Mouse (Mus musculus) kidney, adult 2 months (tissue): ENCODE measurements around the gene Qsox1. TPM values are rescaled to one million over a fixed set of nuclear protein-coding genes. Genes with fewer than 3 reads are reported as not detected.
A peak's percentile ranks its signal among the peaks of the same experiment; 100 is the strongest.

Experiments used
- DNase-seq: peaks from one replicate; pipeline ENCODE4 v3.0.0; 2021
- H3K27ac ChIP-seq: fragments of 200-500 bp; 2 replicates; pipeline ENCODE4 v1.5.1; 2012; ENCODE audit warnings: low read depth, low read length, control low read depth, inconsistent platforms; ENCODE audit not compliant: insufficient read depth
- H3K27me3 ChIP-seq: fragments of 200-500 bp; replicated peaks from 2 replicates; pipeline ENCODE4 v1.6.1; 2012; ENCODE audit warnings: mild to moderate bottlenecking, moderate library complexity, low read length, inconsistent platforms; ENCODE audit not compliant: control insufficient read depth, insufficient read depth
- H3K36me3 ChIP-seq: fragments of 200-500 bp; 2 replicates; pipeline ENCODE4 v1.6.1; 2012; ENCODE audit warnings: mild to moderate bottlenecking, moderate library complexity, low read length, inconsistent platforms; ENCODE audit not compliant: control insufficient read depth, insufficient read depth
- H3K4me1 ChIP-seq: fragments of 200-500 bp; 2 replicates; pipeline ENCODE4 v1.6.1; 2011; ENCODE audit warnings: low read length; ENCODE audit not compliant: control insufficient read depth, insufficient read depth
- H3K4me3 ChIP-seq: fragments of 200-500 bp; 2 replicates; pipeline ENCODE4 v1.5.1; 2011; ENCODE audit warnings: mild to moderate bottlenecking, low read depth, low read length, control low read depth; ENCODE audit not compliant: insufficient read depth
- CTCF ChIP-seq: fragments of 200-500 bp; conservative IDR thresholded peaks from 2 replicates; pipeline ENCODE4 v1.5.1; 2011; ENCODE audit warnings: low read depth, mild to moderate bottlenecking, control low read depth, low read length, moderate library complexity, mixed read lengths; ENCODE audit not compliant: insufficient read depth, insufficient read length
- POLR2A ChIP-seq: fragments of 200-500 bp; IDR thresholded peaks from one replicate; pipeline ENCODE4 v1.6.1; 2011; ENCODE audit warnings: low read depth, low read length, control low read depth
- WGBS: fragments of 180-500 bp; shearing (Covaris S2); methylation state at CpG from one replicate; pipeline ENCODE4 v1.1.7; 2018; 5-methylcytosine and 5-hydroxymethylcytosine counted together
- polyA plus RNA-seq: library from polyadenylated mRNA; depleted of rRNA; stranded (reverse); fragments of >200 nt; gene quantifications from 2 replicates; pipeline ENCODE4 v1.2.3, GENCODE M21; 2012

The Qsox1 gene
- polyA plus RNA-seq, 1 experiment = 30.6 TPM

DNA sequence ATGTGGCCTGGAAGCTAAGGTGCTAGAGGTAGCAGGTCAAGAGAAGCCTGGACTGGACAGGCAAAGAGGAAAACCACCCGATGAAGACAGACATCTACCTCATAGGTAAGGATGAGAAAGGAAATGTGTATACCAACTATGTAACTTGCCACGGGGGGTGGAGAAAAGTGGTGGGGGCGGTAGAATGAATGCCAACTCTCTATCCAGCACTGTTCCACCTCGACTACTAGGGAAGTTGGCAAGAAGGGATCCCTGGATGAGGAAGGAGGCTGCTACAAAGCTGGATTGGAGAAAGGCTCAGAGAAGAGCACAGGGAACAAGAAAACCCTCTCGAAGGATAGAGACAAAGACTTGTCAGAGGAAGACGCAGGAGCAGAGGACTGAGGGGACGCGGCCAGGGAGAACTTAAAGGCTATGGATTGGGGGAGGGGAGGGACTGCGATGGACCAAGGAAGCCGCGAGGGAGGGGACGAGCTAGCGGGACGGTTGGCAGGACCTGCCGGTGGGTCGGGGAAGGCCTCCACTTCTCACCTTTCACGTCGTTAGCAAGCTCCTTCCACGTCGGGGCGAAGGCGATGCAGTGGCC is 601 bp downstream of the Qsox1 start:
- Histone ChIP-seq H3K27ac (no peak overlapping the region), H3K27me3 (no peaks in the 10 kb centered on the region), H3K4me1 (peaks cover 8% of the 10 kb centered on the region), H3K36me3 (no peaks in the 10 kb centered on the region), H3K4me3 (peak overlapping the region; percentile 65)
- TF ChIP-seq CTCF (no peak), POLR2A (no peak)
- WGBS = 3% methylated on average over 22 of the region's 22 CpGs
- peak; percentile 5 for DNase-seq

DNA sequence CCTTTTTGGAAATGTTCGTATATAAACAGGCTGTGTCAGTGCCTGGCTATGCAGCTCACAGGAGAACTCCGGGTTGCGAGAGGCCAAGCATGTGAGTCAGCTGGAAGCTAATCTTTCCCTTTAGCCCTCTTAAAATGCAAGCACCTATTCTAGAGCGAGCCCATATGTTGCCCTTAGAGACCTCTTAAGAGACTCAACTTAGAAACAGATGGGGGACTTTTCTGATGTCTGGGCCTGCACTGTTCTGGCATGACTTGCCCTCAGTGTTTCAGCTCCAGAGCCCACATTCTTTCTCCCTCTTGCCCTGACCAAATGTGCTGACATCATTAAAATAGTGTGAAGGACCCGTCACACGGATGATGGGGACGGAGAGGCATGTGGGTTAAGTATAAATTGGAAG is 2.1 kb downstream of the Qsox1 start:
- no peak for DNase-seq

DNA sequence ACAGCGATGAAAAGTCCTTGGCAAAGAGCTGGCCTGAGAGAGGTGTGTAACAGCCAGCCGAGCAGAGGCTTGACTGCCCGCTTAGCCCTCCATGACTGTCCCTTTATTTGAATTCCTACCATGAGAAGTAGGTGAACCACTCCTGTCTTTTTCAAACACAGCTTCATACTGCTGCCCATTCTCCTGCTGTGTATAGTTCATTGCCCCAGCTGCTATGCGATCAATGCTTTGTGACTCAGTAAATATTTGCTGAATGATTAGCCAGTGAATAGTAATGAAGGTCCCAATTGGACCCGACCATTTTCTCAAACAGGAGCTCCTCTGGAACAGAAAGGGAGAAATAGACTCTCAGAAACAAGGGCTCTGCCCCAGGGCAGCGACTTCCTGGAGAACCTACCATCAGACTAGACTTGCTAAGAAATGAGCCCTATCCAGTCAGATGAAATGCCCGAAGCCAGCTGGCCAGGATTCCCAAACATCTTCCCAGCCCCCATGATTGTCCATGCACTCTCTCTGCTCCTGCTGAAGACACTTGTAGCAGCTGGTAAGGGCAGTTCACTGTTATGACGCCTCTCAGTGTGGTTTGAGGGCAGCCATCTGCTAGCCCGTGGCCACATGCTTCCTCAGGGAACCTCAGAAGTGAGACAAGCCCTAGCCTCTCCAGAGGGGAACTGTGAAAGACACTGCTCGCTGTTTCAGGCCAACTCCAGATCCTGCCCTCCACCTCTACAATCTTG is 2.8 kb downstream of the Qsox1 start:
- Histone ChIP-seq H3K4me1 (peaks cover 8% of the 10 kb centered on the region), H3K4me3 (no peak overlapping the region), H3K27me3 (no peaks in the 10 kb centered on the region), H3K27ac (no peak overlapping the region), H3K36me3 (no peaks in the 10 kb centered on the region)
- DNase-seq = no peak
- TF ChIP-seq CTCF = no peak
- TF ChIP-seq POLR2A = no peak
- 78% methylated on average over 10 of the region's 10 CpGs for WGBS

More for the DNA sequence above, 2.1 kb downstream of the Qsox1 start:
- H3K36me3 ChIP-seq = no peaks in the 10 kb centered on the region
- no peaks in the 10 kb centered on the region for H3K27me3 ChIP-seq
- H3K4me1 ChIP-seq = peaks cover 8% of the 10 kb centered on the region
- no peak overlapping the region for H3K4me3 ChIP-seq
- no peak overlapping the region for H3K27ac ChIP-seq
- 73% methylated on average over 7 of the region's 7 CpGs for WGBS
- TF ChIP-seq POLR2A = no peak
- no peak for TF ChIP-seq CTCF

DNA sequence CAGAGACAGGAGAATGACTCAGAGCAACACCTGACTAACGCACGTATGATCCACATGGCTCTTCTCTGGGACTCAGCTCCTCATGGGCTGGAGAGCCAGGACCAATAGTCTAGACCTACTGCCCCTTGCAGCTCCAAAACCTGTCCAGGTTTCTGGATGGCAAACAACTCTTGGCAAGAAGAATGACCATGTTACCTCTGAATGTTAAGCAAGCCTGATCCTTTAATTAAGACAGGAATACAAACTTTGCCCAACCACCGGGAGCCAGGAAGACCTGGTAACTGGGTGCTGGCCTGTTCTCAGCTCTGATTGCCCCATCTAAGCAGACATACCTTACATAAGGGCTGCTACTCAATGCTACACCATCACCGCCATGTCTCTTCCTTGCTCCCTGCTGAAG is 4.4 kb downstream of the Qsox1 start:
- WGBS = 98% methylated on average over 4 of the region's 4 CpGs
- TF ChIP-seq CTCF (no peak), POLR2A (no peak)
- H3K27ac ChIP-seq = no peak overlapping the region
- no peak for DNase-seq
- H3K36me3 ChIP-seq = no peaks in the 10 kb centered on the region
- no peaks in the 10 kb centered on the region for H3K27me3 ChIP-seq
- H3K4me1 ChIP-seq = peaks cover 6% of the 10 kb centered on the region
- no peak overlapping the region for H3K4me3 ChIP-seq

DNA sequence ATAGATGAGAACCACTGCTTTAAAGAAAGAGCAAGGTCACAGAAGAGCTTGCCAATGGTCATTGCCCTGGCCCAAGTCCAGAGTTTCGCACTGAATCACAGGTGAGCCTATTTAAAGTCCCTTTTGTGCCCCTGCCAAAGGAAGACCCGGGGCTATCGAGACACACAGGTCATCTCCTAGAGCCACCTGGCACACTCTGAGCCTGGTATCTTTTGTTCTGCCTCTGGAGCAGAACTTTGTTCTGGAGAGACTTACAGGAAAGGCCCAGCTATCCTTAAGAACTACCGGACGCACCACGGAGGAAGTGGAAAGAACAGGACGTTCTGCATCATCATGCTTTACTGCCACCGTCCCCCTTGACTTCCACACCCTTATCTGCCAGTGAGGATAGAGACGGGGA is 7.1 kb downstream of the Qsox1 start:
- peak; percentile 29 for DNase-seq
- H3K27ac ChIP-seq = no peak overlapping the region
- no peaks in the 10 kb centered on the region for H3K27me3 ChIP-seq
- WGBS = 83% methylated on average over 9 of the region's 9 CpGs
- no peaks in the 10 kb centered on the region; the same call in 1 of the 2 replicates for H3K4me1 ChIP-seq
- no peaks in the 10 kb centered on the region for H3K36me3 ChIP-seq
- H3K4me3 ChIP-seq = no peak overlapping the region
- TF ChIP-seq CTCF (no peak), POLR2A (no peak)

DNA sequence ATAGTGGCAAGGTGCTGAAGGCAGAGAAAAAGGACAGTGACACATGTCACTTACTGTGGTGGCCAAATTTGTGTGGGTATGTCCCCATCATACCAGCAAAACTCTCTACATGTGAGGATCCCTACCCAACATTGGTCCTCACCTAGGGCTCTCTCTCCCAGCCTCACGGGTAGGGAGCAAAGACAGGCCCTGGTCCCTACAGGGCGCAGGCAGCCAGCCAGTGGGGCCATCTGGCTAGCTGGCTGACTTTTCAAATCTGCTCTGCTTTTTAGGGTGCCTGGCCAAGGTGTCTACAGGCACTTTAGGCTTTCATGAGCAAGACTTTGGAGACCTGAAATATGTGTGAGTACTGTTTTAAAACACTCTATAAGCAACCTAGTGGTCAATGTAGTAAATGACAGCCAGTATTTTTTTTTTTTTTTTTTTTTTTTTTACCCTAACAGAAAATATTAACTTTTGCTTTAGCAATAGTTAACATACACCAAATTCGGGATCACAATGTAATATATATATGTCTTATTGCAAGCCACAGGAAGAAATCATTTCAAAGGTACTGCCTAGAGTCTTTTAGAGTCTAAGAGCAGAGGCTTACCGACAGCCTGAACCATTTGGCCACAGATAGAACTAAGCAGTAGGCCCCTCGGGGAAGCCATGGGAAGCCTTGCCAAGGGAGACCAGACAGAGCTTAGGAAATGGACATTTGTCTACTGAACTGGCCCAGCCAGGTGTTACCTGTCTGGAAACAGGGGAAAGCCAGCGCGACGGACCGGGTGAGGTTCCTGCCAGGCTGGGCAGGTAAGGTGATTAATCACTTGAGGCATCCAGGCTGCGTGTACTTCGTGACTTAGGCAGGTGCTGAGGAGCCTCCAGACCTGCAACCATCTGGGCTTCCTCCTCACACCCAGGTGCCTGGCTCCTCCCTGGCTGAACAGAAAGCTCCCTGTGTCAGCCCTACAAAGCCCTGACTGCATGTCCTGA is 11.4 kb downstream of the Qsox1 start:
- 82% methylated on average over 11 of the region's 11 CpGs for WGBS
- Histone ChIP-seq H3K36me3 (no peaks in the 10 kb centered on the region), H3K27me3 (no peaks in the 10 kb centered on the region), H3K4me3 (no peak overlapping the region), H3K4me1 (no peaks in the 10 kb centered on the region; the same call in 1 of the 2 replicates), H3K27ac (no peak overlapping the region)
- TF ChIP-seq POLR2A (no peak), CTCF (no peak)
- no peak for DNase-seq
